Mouse (Mus musculus) natural killer cell, adult 2 months (primary cell): ENCODE data around the gene Ano10.

Source experiments
- DNase-seq, 2 experiments: peaks; one replicate each; pipeline ENCODE4 v3.0.0; 2022; ENCODE audit warnings: low spot score in 2 of 2

Ano10 gene

GRCm38 (mm10) chr9:122245471-122245870 is 48.8 kb downstream of the Ano10 start:
- DNase-seq, result no peak

- no peak for DNase-seq
These were observed 49.4 kb downstream of the Ano10 start for GRCm38 (mm10) chr9:122244800-122245165.

GRCm38 (mm10) chr9:122244080-122244799 is 50.0 kb downstream of the Ano10 start:
- DNase-seq, result peak in 1 of 2 experiments; percentile 45

GRCm38 (mm10) chr9:122243297-122243696 is 50.9 kb downstream of the Ano10 start:
- no peak for DNase-seq

GRCm38 (mm10) chr9:122242856-122243255 is 51.4 kb downstream of the Ano10 start:
- DNase-seq, result no peak

- peak in 1 of 2 experiments; percentile 45 for DNase-seq
These were observed 52.3 kb downstream of the Ano10 start for GRCm38 (mm10) chr9:122241812-122242400.

GRCm38 (mm10) chr9:122240629-122241199 is 53.5 kb downstream of the Ano10 start:
- no peak for DNase-seq

GRCm38 (mm10) chr9:122234741-122235140 is 59.5 kb downstream of the Ano10 start:
- DNase-seq, result no peak

GRCm38 (mm10) chr9:122233972-122234345 is 60.3 kb downstream of the Ano10 start:
- no peak for DNase-seq

- DNase-seq, result no peak
These were observed 60.8 kb downstream of the Ano10 start for GRCm38 (mm10) chr9:122233316-122233971.

GRCm38 (mm10) chr9:122232912-122233311 is 61.3 kb downstream of the Ano10 start:
- no peak for DNase-seq

GRCm38 (mm10) chr9:122230701-122231100 is 63.5 kb downstream of the Ano10 start:
- no peak for DNase-seq

- no peak for DNase-seq
These were observed 67.8 kb downstream of the Ano10 start for GRCm38 (mm10) chr9:122226419-122226818.

- no peak for DNase-seq
These were observed 68.9 kb downstream of the Ano10 start for GRCm38 (mm10) chr9:122225309-122225708.

GRCm38 (mm10) chr9:122223005-122223404 is 71.2 kb downstream of the Ano10 start:
- no peak for DNase-seq

GRCm38 (mm10) chr9:122219934-122220333 is 74.3 kb downstream of the Ano10 start:
- DNase-seq, result no peak

GRCm38 (mm10) chr9:122216945-122217529 is 77.2 kb downstream of the Ano10 start:
- DNase-seq, result no peak

- no peak for DNase-seq
These were observed 79.1 kb downstream of the Ano10 start for GRCm38 (mm10) chr9:122215118-122215517.

GRCm38 (mm10) chr9:122208311-122208710 is 85.9 kb downstream of the Ano10 start:
- DNase-seq, result no peak

GRCm38 (mm10) chr9:122205543-122206200 is 88.6 kb downstream of the Ano10 start:
- no peak for DNase-seq

- DNase-seq, result peak in 1 of 2 experiments; percentile 32
These were observed 89.7 kb downstream of the Ano10 start for GRCm38 (mm10) chr9:122204508-122204907.

- peak in 1 of 2 experiments; percentile 28 for DNase-seq
These were observed 95.0 kb downstream of the Ano10 start for GRCm38 (mm10) chr9:122199253-122199652.
